Mouse (Mus musculus): Measurements from ENCODE around the gene Kcnk1.

GRCm38 (mm10) chr8:126045751-126046150 is 50.8 kb downstream of the Kcnk1 start:
- TF ChIP-seq POLR2A (IDR thresholded peaks at IDR 0.05; ENCODE audit: low read depth, low read length) (no peak), CTCF (IDR thresholded peaks at IDR 0.05; ENCODE audit: borderline replicate concordance, insufficient read depth, low read length) (no peak)
